Mouse (Mus musculus) adrenal gland, adult 8-10 months (tissue): Measurements from ENCODE around the gene Tmem259. TPM values are rescaled to one million over a fixed set of nuclear protein-coding genes. Genes with fewer than 3 reads are reported as not detected.
A peak's percentile ranks its signal among the peaks of the same experiment; 100 is the strongest.

Experiments
- DNase-seq: peaks from one replicate; pipeline ENCODE4 v3.0.0; 2022
- total RNA-seq, 4 experiments: library from RNA; stranded (reverse); gene quantifications; 2 replicates each; pipeline ENCODE4 v1.2.4; 2022

The Tmem259 gene
- total RNA-seq, 4 experiments from 2014 or later, result 132 to 155 (median 141) TPM

GRCm38 (mm10) chr10:79986232-79986878, 2.2 kb upstream of the Tmem259 start:
- DNase-seq, result peak; percentile 75

- no peak for DNase-seq
Measured at GRCm38 (mm10) chr10:79985334-79986231, 1.5 kb upstream of the Tmem259 start.

- peak; percentile 98 for DNase-seq
Measured at GRCm38 (mm10) chr10:79984871-79985270, 741 bp upstream of the Tmem259 start.

- DNase-seq, result peak; percentile 77
Measured at GRCm38 (mm10) chr10:79983670-79984069, 460 bp downstream of the Tmem259 start.

GRCm38 (mm10) chr10:79983205-79983604, 925 bp downstream of the Tmem259 start:
- no peak for DNase-seq

GRCm38 (mm10) chr10:79979401-79980155, 4.6 kb downstream of the Tmem259 start:
- no peak for DNase-seq

- DNase-seq, result no peak
Measured at GRCm38 (mm10) chr10:79978061-79978460, 6.1 kb downstream of the Tmem259 start.

GRCm38 (mm10) chr10:79977324-79977723, 6.8 kb downstream of the Tmem259 start:
- DNase-seq, result no peak

GRCm38 (mm10) chr10:79976722-79977107, 7.4 kb downstream of the Tmem259 start:
- no peak for DNase-seq

- no peak for DNase-seq
Measured at GRCm38 (mm10) chr10:79976071-79976721, 7.9 kb downstream of the Tmem259 start.

GRCm38 (mm10) chr10:79974668-79975067, 9.5 kb downstream of the Tmem259 start:
- no peak for DNase-seq

GRCm38 (mm10) chr10:79974087-79974486, 10.0 kb downstream of the Tmem259 start:
- no peak for DNase-seq

GRCm38 (mm10) chr10:79972831-79973230, 11.3 kb downstream of the Tmem259 start:
- DNase-seq, result no peak

- no peak for DNase-seq
Measured at GRCm38 (mm10) chr10:79971183-79971497, 13.0 kb downstream of the Tmem259 start.

- no peak for DNase-seq
Measured at GRCm38 (mm10) chr10:79970415-79971182, 13.5 kb downstream of the Tmem259 start, which contains the start of gene Grin3b. TSS of gene Grin3b (plus strand) at chr10:79970715.

- DNase-seq, result no peak
Measured at GRCm38 (mm10) chr10:79969124-79969568, 15.0 kb downstream of the Tmem259 start.

- DNase-seq, result no peak
Measured at GRCm38 (mm10) chr10:79968181-79968580, 15.9 kb downstream of the Tmem259 start.

GRCm38 (mm10) chr10:79966886-79967400, 17.2 kb downstream of the Tmem259 start:
- DNase-seq, result no peak

GRCm38 (mm10) chr10:79965325-79965724, 18.8 kb downstream of the Tmem259 start:
- no peak for DNase-seq

GRCm38 (mm10) chr10:79964727-79965126, 19.4 kb downstream of the Tmem259 start:
- DNase-seq, result no peak

- no peak for DNase-seq
Measured at GRCm38 (mm10) chr10:79960671-79961294, 23.3 kb downstream of the Tmem259 start.
